Mouse (Mus musculus) ES-E14 (cell line): ENCODE results near the gene Tbcb.

Source experiments
- MAFK ChIP-seq: IDR thresholded peaks from 2 replicates; pipeline ENCODE4 v1.6.1; 2014; ENCODE audit warnings: mild to moderate bottlenecking, low read depth, low read length, inconsistent platforms; ENCODE audit not compliant: insufficient read depth
- ZC3H11A ChIP-seq: IDR thresholded peaks from 2 replicates; pipeline ENCODE4 v1.6.1; 2012; ENCODE audit warnings: low read depth, mild to moderate bottlenecking, inconsistent platforms, low read length, borderline replicate concordance

- TF ChIP-seq MAFK (no peak), ZC3H11A (no peak)
These were observed 33.5 kb upstream of the Tbcb start for GRCm38 (mm10) chr7:30265531-30265930.
